Mouse (Mus musculus): ENCODE data around the gene Rab6b.

DNA sequence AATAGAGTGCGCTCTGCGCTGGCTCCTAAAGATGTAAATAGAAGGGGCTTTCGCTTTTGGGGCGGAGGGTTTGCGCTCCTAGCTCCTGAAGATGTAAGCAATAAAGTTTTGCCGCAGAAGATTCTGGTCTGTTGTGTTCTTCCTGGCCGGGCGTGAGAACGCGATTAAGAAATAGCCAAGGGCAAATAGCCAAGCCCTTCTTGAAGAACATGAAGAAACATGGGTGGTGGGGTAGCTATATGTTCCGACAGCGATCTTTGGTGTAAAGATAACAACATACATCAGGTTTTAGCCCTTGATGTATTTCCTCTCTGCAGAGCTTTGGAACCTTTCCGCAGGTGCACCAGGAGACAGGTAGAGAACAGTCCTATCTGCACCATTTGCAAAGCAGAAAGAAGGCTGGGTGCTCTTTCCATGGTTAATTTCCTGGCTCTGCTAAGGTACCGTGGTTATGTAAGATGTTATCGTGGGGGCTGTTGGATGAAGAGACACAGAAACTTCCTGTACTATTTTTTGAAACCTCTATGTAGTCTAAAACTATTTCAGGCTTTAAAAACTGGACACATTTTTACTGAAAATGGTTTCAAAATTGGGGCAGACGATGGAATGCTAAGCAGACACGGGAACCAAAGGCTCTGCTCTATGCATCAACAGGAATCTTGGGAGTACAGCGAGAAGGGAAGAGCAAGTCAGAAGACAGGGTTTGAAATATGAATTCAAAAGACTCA, 2.5 kb upstream of the Rab6b start:
- TF ChIP-seq CTCF (IDR thresholded peaks at IDR 0.05; ENCODE audit: control insufficient read depth, insufficient read depth, insufficient read length) (no peak), FOSL1 (IDR thresholded peaks at IDR 0.05; ENCODE audit: insufficient read depth, low read length, poor library complexity, severe bottlenecking) (no peak), MYOD1 (IDR thresholded peaks at IDR 0.05; ENCODE audit: control insufficient read depth, insufficient read length, low read depth) (no peak), USF1 (IDR thresholded peaks at IDR 0.05; ENCODE audit: low read depth) (no peak), MAX (IDR thresholded peaks at IDR 0.05) (no peak), CEBPB (IDR thresholded peaks at IDR 0.05; ENCODE audit: low read depth) (no peak), MYOG (IDR thresholded peaks at IDR 0.05; ENCODE audit: control insufficient read depth, extremely low read depth, insufficient read length) (no peak)

Data from C2C12 (cell line).